Mouse (Mus musculus): ENCODE data around the gene Zfp174. TPM values are rescaled to one million over a fixed set of nuclear protein-coding genes. Genes with fewer than 3 reads are reported as not detected.

Gene Zfp174
- total RNA-seq, 1 experiment from 2014 or later: 3.9 TPM

GRCm38 (mm10) chr16:3884201-3885064, 37.4 kb downstream of the Zfp174 start, which contains the start of the genes Zfp597 and Gm20695:
Gene Zfp597, minus strand, starts transcription at chr16:3884561.
Gene Gm20695, plus strand, starts transcription at chr16:3884648.
- DNase-seq: peak; percentile 97

GRCm38 (mm10) chr16:3885065-3885670, 38.1 kb downstream of the Zfp174 start:
- peak; percentile 11 for DNase-seq

DNA sequence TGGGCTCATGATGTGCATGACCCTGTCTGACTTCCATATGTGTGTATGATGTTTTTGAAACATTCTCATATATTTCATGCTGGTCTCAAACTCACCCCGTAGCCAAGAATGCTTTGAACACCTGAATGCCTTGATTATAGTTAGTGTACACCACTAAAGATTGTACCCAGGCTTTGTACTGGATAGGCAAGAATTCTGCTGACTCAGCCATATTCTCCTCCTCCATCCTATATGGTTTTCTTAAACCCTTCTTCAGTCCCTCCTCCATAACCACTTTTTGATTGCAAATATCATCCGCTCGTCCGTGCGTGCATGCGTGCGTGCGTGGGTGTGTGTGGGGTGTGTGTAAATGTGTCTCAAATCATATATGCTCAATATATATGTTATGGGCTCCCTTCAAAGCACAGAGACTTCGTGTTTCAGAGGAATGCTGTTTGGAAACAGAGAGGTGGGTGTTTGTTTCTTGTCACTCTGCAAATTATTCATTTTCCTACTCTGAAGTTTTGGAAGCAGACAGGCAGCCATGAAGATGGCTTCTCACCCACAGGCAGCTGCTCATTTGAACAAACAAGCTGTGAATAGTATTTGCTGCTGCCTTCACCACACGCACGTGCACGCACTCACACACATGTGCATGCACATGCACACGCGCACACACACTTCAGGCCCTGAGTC, 44.7 kb downstream of the Zfp174 start:
- no peak for DNase-seq

DNA sequence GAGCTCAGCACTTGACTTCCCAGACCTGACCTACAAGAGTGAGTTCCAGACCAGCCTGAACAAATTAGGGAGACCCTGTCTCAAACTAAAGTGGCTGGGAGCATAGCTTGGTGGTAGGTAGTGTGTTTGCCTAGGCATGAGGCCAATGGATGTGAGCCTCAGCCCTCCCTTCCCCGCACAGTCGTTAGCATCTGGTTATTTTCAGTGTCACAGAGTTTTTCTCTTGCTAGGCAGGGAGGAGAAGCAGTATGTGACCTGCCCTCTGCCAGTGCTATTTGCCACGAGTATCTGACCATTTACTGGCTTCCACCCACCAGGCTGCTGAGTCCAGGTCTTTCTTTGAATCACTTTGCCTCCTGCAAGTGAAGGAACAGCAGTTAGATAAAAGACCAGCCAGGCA, 46.7 kb downstream of the Zfp174 start:
- no peak for DNase-seq

- DNase-seq: peak; percentile 27
Observed at GRCm38 (mm10) chr16:3895173-3895792, 48.2 kb downstream of the Zfp174 start.

- DNase-seq: no peak
Observed at GRCm38 (mm10) chr16:3896046-3896445, 49.0 kb downstream of the Zfp174 start.

- DNase-seq: no peak
Observed at GRCm38 (mm10) chr16:3896553-3896952, 49.5 kb downstream of the Zfp174 start.

DNA sequence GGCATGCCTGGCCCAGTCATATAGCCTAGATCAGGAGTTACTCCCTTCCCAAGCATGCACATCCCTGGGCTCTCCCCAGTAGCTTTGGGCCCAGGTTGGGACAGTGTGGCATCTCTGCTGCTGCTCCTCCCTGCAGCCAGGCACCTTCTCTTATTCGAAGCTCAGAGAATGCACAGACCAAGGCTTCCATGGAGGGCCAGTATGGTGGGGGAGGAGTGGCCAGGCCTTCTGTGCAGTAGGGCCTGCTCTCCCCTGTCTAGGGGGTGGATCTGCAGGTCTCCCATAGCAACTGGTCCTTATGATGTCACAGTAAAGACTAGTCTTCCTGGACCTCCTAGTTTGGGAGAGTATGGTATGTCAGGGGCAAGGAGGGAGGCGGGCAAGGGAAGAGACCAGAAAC, 60.4 kb downstream of the Zfp174 start:
- DNase-seq: peak; percentile 11

Other genes starting within 250 kb of the Zfp174 start
- gene Mefv, start 129.2 kb upstream of the Zfp174 start, total RNA-seq (2021): 0.11 and 0.26 TPM in 2 replicates
- 19.3 and 20.5 TPM in 2 replicates for gene Zfp263, start 103.2 kb upstream of the Zfp174 start, total RNA-seq (2021)
- not detected in 2 replicates for gene Olfr15, start 16.4 kb upstream of the Zfp174 start, total RNA-seq (2021)
- gene Naa60, start 25.1 kb downstream of the Zfp174 start, total RNA-seq (2021): 68.1 and 83.4 TPM in 2 replicates
- 15.6 and 20.1 TPM in 2 replicates for gene Zfp597, start 37.3 kb downstream of the Zfp174 start, total RNA-seq (2021)
- 0.86 and 1.4 TPM in 2 replicates for gene Gm20695, start 37.4 kb downstream of the Zfp174 start, total RNA-seq (2021)
- gene 1700037C18Rik, start 61.4 kb downstream of the Zfp174 start, total RNA-seq (2021): 3.0 and 3.3 TPM in 2 replicates
- gene Cluap1, start 61.5 kb downstream of the Zfp174 start, total RNA-seq (2021): 15.6 and 18.3 TPM in 2 replicates
- 2.6 and 5.8 TPM in 2 replicates for gene Nlrc3, start 129.4 kb downstream of the Zfp174 start, total RNA-seq (2021)
- 22.2 and 27.8 TPM in 2 replicates for gene Slx4, start 156.5 kb downstream of the Zfp174 start, total RNA-seq (2021)
- gene Dnase1, start 189.7 kb downstream of the Zfp174 start, total RNA-seq (2021): not detected in 2 replicates
- 194 and 216 TPM in 2 replicates for gene Trap1, start 230.6 kb downstream of the Zfp174 start, total RNA-seq (2021)